Mouse (Mus musculus) forebrain, embryonic 12.5 days (tissue): Measurements from ENCODE around the gene Hoxc12. TPM values are rescaled to one million over a fixed set of nuclear protein-coding genes. Genes with fewer than 3 reads are reported as not detected.
A peak's percentile ranks its signal among the peaks of the same experiment; 100 is the strongest.

Experiments
- ATAC-seq: fragments of 200-750 bp; cut with Nextera tagmentation; 2 replicates; pipeline ENCODE4 v1.8.0; 2017; ENCODE audit warnings: moderate TSS enrichment; ENCODE audit not compliant: low FRiP score
- H3K27ac ChIP-seq: fragments of 300-500 bp; sonication (generic); 2 replicates; pipeline ENCODE4 v1.5.1; 2016; ENCODE audit warnings: mild to moderate bottlenecking
- H3K27me3 ChIP-seq: fragments of 300-500 bp; sonication (generic); 2 replicates; pipeline ENCODE4 v1.6.1; 2016; ENCODE audit warnings: mild to moderate bottlenecking
- H3K36me3 ChIP-seq: fragments of 300-500 bp; sonication (generic); replicated peaks from 2 replicates; pipeline ENCODE4 v1.6.1; 2016; ENCODE audit warnings: mild to moderate bottlenecking
- H3K4me1 ChIP-seq: fragments of 300-500 bp; sonication (generic); 2 replicates; pipeline ENCODE4 v1.6.1; 2016
- H3K4me2 ChIP-seq: fragments of 300-500 bp; sonication (generic); 2 replicates; pipeline ENCODE4 v1.6.1; 2016; ENCODE audit warnings: mild to moderate bottlenecking, moderate library complexity
- H3K4me3 ChIP-seq: fragments of 300-500 bp; sonication (generic); replicated peaks from 2 replicates; pipeline ENCODE4 v1.5.1; 2016; ENCODE audit warnings: mild to moderate bottlenecking
- H3K9ac ChIP-seq: fragments of 300-500 bp; sonication (generic); 2 replicates; pipeline ENCODE4 v1.6.1; 2016; ENCODE audit warnings: mild to moderate bottlenecking
- H3K9me3 ChIP-seq: fragments of 300-500 bp; sonication (generic); 2 replicates; pipeline ENCODE4 v1.6.1; 2016
- WGBS: fragments of 180-500 bp; shearing (Covaris S2); methylation state at CpG from one replicate; pipeline ENCODE4 v1.1.7; 2016; 5-methylcytosine and 5-hydroxymethylcytosine counted together
- polyA plus RNA-seq: library from polyadenylated mRNA; unstranded; fragments of >200 nt; fragmentation: Nextera tagmentation; extraction: Ambion mirVana; gene quantifications from 2 replicates; pipeline ENCODE4 v1.2.1, GENCODE M21; 2016

Hoxc12 gene
- polyA plus RNA-seq, 1 experiment from 2014 or later = not detected

- H3K4me1 ChIP-seq = peaks cover 9% of the 10 kb centered on the region; the same call in 1 of the 2 replicates
- peaks cover 97% of the 10 kb centered on the region for H3K27me3 ChIP-seq
- no peak for ATAC-seq
- H3K4me2 ChIP-seq = 0 out of 2 replicates have a peak overlapping the region, but pooled peaks have one; percentile 19
- H3K9ac ChIP-seq = no peak overlapping the region
- no peaks in the 10 kb centered on the region for H3K36me3 ChIP-seq
- H3K4me3 ChIP-seq = 0 out of 2 replicates have a peak overlapping the region, but pooled peaks have one; percentile 14
- H3K27ac ChIP-seq = no peak overlapping the region
- 1% methylated on average over 5 of the region's 5 CpGs for WGBS
- no peaks in the 10 kb centered on the region for H3K9me3 ChIP-seq
Measured at GRCm38 (mm10) chr15:102943468-102943813, 6.9 kb downstream of the Hoxc12 start.

DNA sequence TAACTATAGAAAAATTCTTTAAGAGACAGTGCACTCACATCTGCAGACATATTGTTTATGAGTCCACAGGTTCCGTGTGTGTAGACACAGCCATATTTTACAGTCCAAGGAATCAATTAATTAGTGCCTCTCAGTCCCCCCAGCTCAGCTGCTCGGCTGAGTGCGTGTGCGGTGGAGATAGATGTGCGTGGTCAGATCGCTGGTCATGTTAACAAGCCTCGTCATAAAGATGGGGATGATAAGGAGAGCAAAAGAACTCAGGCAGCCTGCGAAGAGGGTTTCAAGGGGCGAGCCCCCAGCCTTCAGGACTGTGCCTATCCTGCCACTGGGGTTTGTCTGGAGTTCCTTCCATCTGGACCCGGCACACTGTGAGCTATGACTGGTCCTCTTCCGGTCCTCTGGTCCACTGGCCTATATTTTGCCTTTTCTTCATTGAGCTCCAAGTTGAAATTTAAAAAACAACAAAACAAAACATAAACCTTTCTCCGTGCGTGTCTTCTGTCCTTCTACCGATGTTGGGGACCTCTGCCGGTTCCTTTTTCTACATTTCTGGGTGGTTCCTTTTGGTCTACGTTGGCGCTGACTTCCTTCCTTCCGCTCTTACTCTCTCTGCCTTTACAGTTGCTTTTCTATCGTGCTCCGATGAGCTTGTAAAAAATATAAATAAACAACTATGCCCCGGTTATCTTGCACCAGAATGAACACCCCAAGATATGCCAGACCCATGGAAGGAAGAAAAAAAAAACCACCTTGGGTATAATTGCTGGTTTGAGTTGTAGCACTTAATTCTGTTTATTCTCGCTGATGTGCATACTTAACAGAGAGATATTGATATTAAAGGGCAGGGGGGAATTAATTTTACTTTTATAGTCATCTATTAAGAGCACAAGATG, 8.9 kb downstream of the Hoxc12 start:
- H3K27ac ChIP-seq = no peak overlapping the region
- H3K4me2 ChIP-seq = no peak overlapping the region
- H3K9me3 ChIP-seq = no peaks in the 10 kb centered on the region
- ATAC-seq = no peak
- H3K36me3 ChIP-seq = no peaks in the 10 kb centered on the region
- peaks cover 9% of the 10 kb centered on the region; the same call in 1 of the 2 replicates for H3K4me1 ChIP-seq
- peaks cover 97% of the 10 kb centered on the region for H3K27me3 ChIP-seq
- 8% methylated on average over 22 of the region's 22 CpGs for WGBS
- no peak overlapping the region for H3K9ac ChIP-seq
- no peak overlapping the region for H3K4me3 ChIP-seq

- Histone ChIP-seq H3K27ac (no peak overlapping the region), H3K36me3 (no peaks in the 10 kb centered on the region), H3K9me3 (no peaks in the 10 kb centered on the region), H3K9ac (no peak overlapping the region), H3K4me1 (peaks cover 9% of the 10 kb centered on the region; the same call in 1 of the 2 replicates), H3K4me2 (no peak overlapping the region), H3K4me3 (no peak overlapping the region), H3K27me3 (peaks cover 98% of the 10 kb centered on the region)
- WGBS = 4% methylated on average over 9 of the region's 9 CpGs
- no peak for ATAC-seq
Measured at GRCm38 (mm10) chr15:102947276-102947675, 10.7 kb downstream of the Hoxc12 start.

- no peak overlapping the region for H3K27ac ChIP-seq
- no peak overlapping the region for H3K4me3 ChIP-seq
- H3K9me3 ChIP-seq = no peaks in the 10 kb centered on the region
- H3K36me3 ChIP-seq = no peaks in the 10 kb centered on the region
- H3K27me3 ChIP-seq = peaks cover 98% of the 10 kb centered on the region
- H3K4me2 ChIP-seq = no peak overlapping the region
- no peak for ATAC-seq
- H3K9ac ChIP-seq = no peak overlapping the region
- H3K4me1 ChIP-seq = no peaks in the 10 kb centered on the region
- 8% methylated on average over 2 of the region's 2 CpGs for WGBS
Measured at GRCm38 (mm10) chr15:102948842-102949241, 12.3 kb downstream of the Hoxc12 start.

- H3K27ac ChIP-seq = no peak overlapping the region
- H3K4me1 ChIP-seq = no peaks in the 10 kb centered on the region
- no peak overlapping the region for H3K9ac ChIP-seq
- H3K4me2 ChIP-seq = no peak overlapping the region
- peaks cover 99% of the 10 kb centered on the region for H3K27me3 ChIP-seq
- no peaks in the 10 kb centered on the region for H3K9me3 ChIP-seq
- ATAC-seq = no peak
- no peaks in the 10 kb centered on the region for H3K36me3 ChIP-seq
- no peak overlapping the region for H3K4me3 ChIP-seq
- 2% methylated on average over 20 of the region's 20 CpGs for WGBS
Measured at GRCm38 (mm10) chr15:102949696-102950095, 13.1 kb downstream of the Hoxc12 start.

GRCm38 (mm10) chr15:102950877-102951276, 14.3 kb downstream of the Hoxc12 start:
- Histone ChIP-seq H3K4me1 (no peaks in the 10 kb centered on the region), H3K9me3 (no peaks in the 10 kb centered on the region), H3K4me3 (no peak overlapping the region), H3K27me3 (peaks cover 99% of the 10 kb centered on the region), H3K36me3 (no peaks in the 10 kb centered on the region), H3K4me2 (no peak overlapping the region), H3K9ac (no peak overlapping the region), H3K27ac (no peak overlapping the region)
- no peak for ATAC-seq
- WGBS = 12% methylated on average over 2 of the region's 2 CpGs

- Histone ChIP-seq H3K4me3 (no peak overlapping the region), H3K27ac (no peak overlapping the region), H3K9me3 (no peaks in the 10 kb centered on the region), H3K9ac (no peak overlapping the region), H3K36me3 (no peaks in the 10 kb centered on the region), H3K4me1 (no peaks in the 10 kb centered on the region), H3K4me2 (no peak overlapping the region), H3K27me3 (peaks cover 100% of the 10 kb centered on the region)
- no peak for ATAC-seq
- WGBS = 3% methylated on average over 6 of the region's 6 CpGs
Measured at GRCm38 (mm10) chr15:102953561-102953960, 17.0 kb downstream of the Hoxc12 start.

DNA sequence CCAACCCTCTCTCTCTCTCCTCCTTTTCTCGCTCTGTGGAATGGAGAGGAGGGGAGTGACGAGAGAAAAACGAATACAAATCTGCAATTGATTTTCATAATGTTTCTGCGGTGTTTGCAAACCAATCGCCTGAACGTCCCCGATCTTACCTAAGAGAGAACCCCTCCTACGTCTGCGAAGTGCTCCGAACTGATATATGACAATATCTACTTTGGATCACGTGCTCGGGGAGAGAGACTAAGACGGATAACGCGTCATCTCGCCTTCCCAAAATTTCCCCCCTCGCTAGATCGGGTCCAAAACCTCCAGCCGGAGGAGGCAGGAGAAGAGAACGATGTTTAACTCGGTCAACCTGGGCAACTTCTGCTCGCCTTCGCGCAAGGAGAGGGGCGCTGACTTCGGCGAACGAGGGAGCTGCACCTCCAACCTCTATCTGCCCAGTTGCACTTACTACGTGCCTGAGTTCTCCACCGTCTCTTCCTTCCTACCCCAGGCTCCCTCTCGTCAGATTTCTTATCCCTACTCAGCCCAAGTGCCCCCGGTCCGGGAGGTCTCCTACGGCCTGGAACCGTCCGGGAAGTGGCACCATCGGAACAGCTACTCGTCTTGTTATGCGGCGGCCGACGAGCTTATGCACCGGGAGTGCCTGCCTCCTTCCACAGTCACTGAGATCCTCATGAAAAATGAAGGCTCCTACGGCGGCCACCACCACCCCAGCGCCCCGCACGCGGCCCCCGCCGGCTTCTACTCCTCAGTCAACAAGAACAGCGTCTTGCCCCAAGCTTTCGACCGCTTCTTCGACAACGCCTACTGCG, 17.8 kb downstream of the Hoxc12 start, which contains the start of gene Hoxc11:
Gene Hoxc11, plus strand, starts transcription at position 236 of the 815 bp plus-strand sequence.
- WGBS = under 1% methylated on average over 57 of the region's 57 CpGs
- Histone ChIP-seq H3K9ac (no peak within 1 kb of the TSS), H3K27me3 (peaks cover 98% of the 10 kb centered on the region), H3K4me1 (no peaks in the 10 kb centered on the region), H3K4me2 (no peak within 1 kb of the TSS), H3K27ac (no peak within 1 kb of the TSS), H3K36me3 (no peaks in the 10 kb centered on the region), H3K4me3 (no peak within 1 kb of the TSS), H3K9me3 (no peaks in the 10 kb centered on the region)
- no peak for ATAC-seq

DNA sequence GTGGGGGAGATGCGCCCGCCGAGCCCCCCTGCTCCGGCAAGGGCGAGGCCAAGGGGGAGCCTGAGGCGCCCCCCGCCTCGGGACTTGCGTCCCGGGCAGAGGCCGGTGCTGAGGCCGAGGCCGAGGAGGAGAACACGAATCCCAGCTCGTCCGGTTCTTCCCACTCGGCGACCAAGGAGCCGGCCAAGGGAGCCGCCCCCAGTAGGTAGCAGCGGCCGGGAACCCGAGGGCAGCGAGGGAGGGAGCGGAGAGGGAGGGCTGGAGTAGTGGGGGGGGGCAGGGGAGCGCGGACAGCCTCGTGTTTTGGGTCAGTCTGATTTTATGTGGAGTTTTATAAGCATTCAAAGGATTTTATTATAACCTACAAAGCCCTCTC, 18.4 kb downstream of the Hoxc12 start:
- ATAC-seq = no peak
- Histone ChIP-seq H3K4me3 (no peak overlapping the region), H3K4me1 (no peaks in the 10 kb centered on the region), H3K27me3 (peaks cover 98% of the 10 kb centered on the region), H3K4me2 (no peak overlapping the region), H3K36me3 (no peaks in the 10 kb centered on the region), H3K9ac (no peak overlapping the region), H3K27ac (no peak overlapping the region), H3K9me3 (no peaks in the 10 kb centered on the region)
- under 1% methylated on average over 28 of the region's 28 CpGs for WGBS

GRCm38 (mm10) chr15:102955833-102956640, 19.5 kb downstream of the Hoxc12 start:
- Histone ChIP-seq H3K4me1 (no peaks in the 10 kb centered on the region), H3K4me3 (no peak overlapping the region), H3K27me3 (peaks cover 98% of the 10 kb centered on the region), H3K4me2 (no peak overlapping the region), H3K27ac (no peak overlapping the region), H3K36me3 (no peaks in the 10 kb centered on the region), H3K9me3 (no peaks in the 10 kb centered on the region), H3K9ac (no peak overlapping the region)
- ATAC-seq = no peak
- under 1% methylated on average over 40 of the region's 40 CpGs for WGBS

DNA sequence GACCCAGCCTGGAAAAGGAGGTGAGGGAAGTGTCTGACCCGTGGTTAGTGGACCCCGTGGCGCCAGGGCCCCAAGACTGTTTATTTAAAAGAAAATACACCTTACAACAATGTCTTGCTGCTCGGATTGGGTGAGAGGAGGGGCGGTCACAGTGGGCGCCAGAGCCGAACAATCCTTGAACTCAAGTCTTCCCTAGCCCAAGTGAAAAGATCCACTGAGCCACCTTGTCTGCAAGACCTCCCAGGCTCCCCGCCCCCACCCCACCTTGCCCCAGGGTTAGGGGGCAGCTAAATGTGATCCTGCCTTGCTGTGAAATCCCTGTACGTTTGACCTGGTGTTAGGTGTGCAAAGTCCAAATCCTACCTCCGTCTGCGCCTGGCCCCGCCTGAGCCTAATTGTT, 20.3 kb downstream of the Hoxc12 start:
- ATAC-seq = no peak
- Histone ChIP-seq H3K9ac (no peak overlapping the region), H3K9me3 (no peaks in the 10 kb centered on the region), H3K27me3 (peaks cover 98% of the 10 kb centered on the region), H3K27ac (no peak overlapping the region), H3K4me2 (no peak overlapping the region), H3K36me3 (no peaks in the 10 kb centered on the region), H3K4me3 (no peak overlapping the region), H3K4me1 (no peaks in the 10 kb centered on the region)
- WGBS = under 1% methylated on average over 12 of the region's 12 CpGs
